Mouse (Mus musculus) heart, embryonic 14.5 days (tissue): Measurements from ENCODE around the gene Gdf15. TPM values are rescaled to one million over a fixed set of nuclear protein-coding genes. Genes with fewer than 3 reads are reported as not detected.

Source experiments
- ATAC-seq: fragments of 200-750 bp; cut with Nextera tagmentation; 2 replicates; pipeline ENCODE4 v1.8.0; 2017; ENCODE audit warnings: low read depth, moderate TSS enrichment; ENCODE audit not compliant: insufficient number of reproducible peaks, insufficient read depth, low FRiP score
- H3K27ac ChIP-seq, 2 experiments: fragments of 200-500 bp in 1 of 2; fragments of 300-500 bp in 1 of 2; sonication (generic) in 1 of 2; replicated peaks in 1 of 2; 2 replicates each; pipeline ENCODE4 v1.5.1; 2012 to 2014; ENCODE audit warnings: low read depth in 2 of 2, low read length in 2 of 2, control low read depth in 1 of 2, mild to moderate bottlenecking in 1 of 2, mixed read lengths in 1 of 2; ENCODE audit not compliant: control insufficient read depth in 1 of 2, insufficient read depth in 1 of 2
- H3K27me3 ChIP-seq: fragments of 300-500 bp; sonication (generic); 2 replicates; pipeline ENCODE4 v1.6.1; 2014; ENCODE audit warnings: mild to moderate bottlenecking, low read length, control low read depth; ENCODE audit not compliant: control insufficient read depth, insufficient read depth
- H3K36me3 ChIP-seq: fragments of 300-500 bp; sonication (generic); 2 replicates; pipeline ENCODE4 v1.6.1; 2014; ENCODE audit warnings: mild to moderate bottlenecking, control low read depth, low read length, mixed read lengths; ENCODE audit not compliant: control insufficient read depth, insufficient read depth
- H3K4me1 ChIP-seq, 2 experiments: fragments of 200-500 bp in 1 of 2; fragments of 300-500 bp in 1 of 2; sonication (generic) in 1 of 2; 2 replicates each; pipeline ENCODE4 v1.6.1; 2012 to 2014; ENCODE audit warnings: low read length in 2 of 2, control low read depth in 1 of 2, mixed read lengths in 1 of 2; ENCODE audit not compliant: control insufficient read depth in 2 of 2, insufficient read depth in 2 of 2
- H3K4me2 ChIP-seq: fragments of 300-500 bp; sonication (generic); 2 replicates; pipeline ENCODE4 v1.6.1; 2014; ENCODE audit warnings: mild to moderate bottlenecking, low read length
- H3K4me3 ChIP-seq, 2 experiments: fragments of 200-500 bp in 1 of 2; fragments of 300-500 bp in 1 of 2; sonication (generic) in 1 of 2; 2 replicates each; pipeline ENCODE4 v1.5.1; 2012 to 2014; ENCODE audit warnings: low read length in 2 of 2, mild to moderate bottlenecking in 2 of 2, control low read depth in 1 of 2, low read depth in 1 of 2, moderate library complexity in 1 of 2; ENCODE audit not compliant: control insufficient read depth in 1 of 2, insufficient read depth in 1 of 2
- H3K9ac ChIP-seq: fragments of 300-500 bp; sonication (generic); 2 replicates; pipeline ENCODE4 v1.6.1; 2014; ENCODE audit warnings: mild to moderate bottlenecking, low read length
- H3K9me3 ChIP-seq: fragments of 300-500 bp; sonication (generic); 2 replicates; pipeline ENCODE4 v1.6.1; 2016; ENCODE audit warnings: low read length, control low read depth; ENCODE audit not compliant: control insufficient read depth
- WGBS: fragments of 180-500 bp; shearing (Covaris S2); extraction: QIAGEN DNeasy Blood & Tissue Kit; methylation state at CpG from one replicate; pipeline ENCODE4 v1.1.7; 2014; 5-methylcytosine and 5-hydroxymethylcytosine counted together
- polyA plus RNA-seq: library from polyadenylated mRNA; unstranded; fragments of >200 nt; fragmentation: Nextera tagmentation; extraction: Ambion mirVana; gene quantifications from 2 replicates; pipeline ENCODE4 v1.2.1, GENCODE M21; 2014

Gdf15 gene
- polyA plus RNA-seq, 1 experiment from 2014 or later: 1.1 TPM

- ATAC-seq: no peak; the same call in 1 of the 2 replicates
- Histone ChIP-seq H3K27me3 (no peaks in the 10 kb centered on the region), H3K9me3 (no peaks in the 10 kb centered on the region), H3K4me3 (peak within 1 kb of the TSS; percentile 64 to 94), H3K27ac (peak within 1 kb of the TSS; percentile 94 to 98), H3K36me3 (no peaks in the 10 kb centered on the region), H3K4me2 (peak within 1 kb of the TSS; percentile 99), H3K9ac (peak within 1 kb of the TSS; percentile 82), H3K4me1 (peaks cover 20 to 26% of the 10 kb centered on the region in 2 experiments; a peak in 3 of 4 replicates)
- WGBS: 4% methylated on average over 26 of the region's 26 CpGs
These were observed 23.4 kb downstream of the Gdf15 start, which contains the start of gene Ssbp4 for GRCm38 (mm10) chr8:70608749-70609367. Ssbp4 (minus strand) TSS chr8:70608872.

DNA sequence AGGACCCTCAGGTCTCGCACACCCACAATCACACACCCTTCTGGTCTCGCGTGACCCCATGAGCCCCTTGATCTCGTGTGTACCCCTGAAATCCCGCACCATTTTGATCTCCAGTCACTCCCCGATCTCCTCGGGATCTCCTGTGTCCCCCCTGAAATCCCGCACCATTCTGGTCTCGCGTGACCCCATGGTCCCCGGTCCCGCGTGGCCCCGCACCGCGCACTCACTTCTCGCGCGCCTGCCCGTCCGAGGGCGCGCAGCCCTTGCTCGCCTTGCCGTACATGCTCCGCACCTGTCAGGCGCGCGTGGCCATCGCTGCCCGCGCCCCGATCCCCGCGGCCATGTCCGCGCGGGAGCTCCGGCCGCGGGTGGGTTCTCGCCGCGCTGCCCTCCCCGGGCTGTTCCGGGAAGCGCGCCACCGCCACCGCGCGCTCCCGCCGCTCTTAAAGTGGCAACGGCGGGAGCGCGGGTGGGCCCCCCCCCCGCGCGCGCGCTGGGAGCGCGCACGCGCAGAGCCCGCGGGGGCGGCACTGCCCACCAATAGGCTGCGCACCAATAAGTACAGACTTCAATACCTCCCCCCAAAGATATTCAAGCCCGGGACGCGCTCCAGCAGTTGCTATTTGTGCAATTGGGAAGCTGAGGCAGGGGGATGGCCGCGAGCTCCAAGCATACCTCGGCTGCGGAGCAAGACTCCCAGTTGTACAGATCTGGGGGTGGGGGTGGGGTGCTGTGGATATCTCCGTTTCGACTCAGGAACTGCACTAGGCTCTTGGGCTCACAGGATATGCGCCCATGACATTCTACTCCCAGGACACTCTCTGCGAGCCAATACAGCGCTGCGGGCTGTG, 24.1 kb downstream of the Gdf15 start:
- H3K4me2 ChIP-seq: peak overlapping the region; percentile 99
- no peaks in the 10 kb centered on the region for H3K36me3 ChIP-seq
- H3K27ac ChIP-seq: peak overlapping the region; percentile 82 to 94
- peak overlapping the region; percentile 82 for H3K9ac ChIP-seq
- H3K4me1 ChIP-seq: peaks cover 20 to 26% of the 10 kb centered on the region in 2 experiments; a peak in 3 of 4 replicates
- no peaks in the 10 kb centered on the region for H3K9me3 ChIP-seq
- no peak for ATAC-seq
- H3K27me3 ChIP-seq: no peaks in the 10 kb centered on the region
- WGBS: 2% methylated on average over 83 of the region's 84 CpGs
- peak overlapping the region; percentile 64 to 94 for H3K4me3 ChIP-seq

- Histone ChIP-seq H3K4me3 (peak overlapping the region; percentile 64 to 94), H3K27ac (peak overlapping the region in 1 of 2 experiments; percentile 94; a peak in 1 of 4 replicates), H3K4me1 (peaks cover 20 to 26% of the 10 kb centered on the region in 2 experiments; a peak in 3 of 4 replicates), H3K36me3 (peaks cover 6% of the 10 kb centered on the region; the same call in 1 of the 2 replicates), H3K9me3 (no peaks in the 10 kb centered on the region), H3K9ac (peak overlapping the region; percentile 82), H3K4me2 (peak overlapping the region; percentile 99), H3K27me3 (no peaks in the 10 kb centered on the region)
- no peak for ATAC-seq
- WGBS: 32% methylated on average over 6 of the region's 6 CpGs
These were observed 24.7 kb downstream of the Gdf15 start for GRCm38 (mm10) chr8:70607603-70607897.

- peak overlapping the region; percentile 64 to 94 for H3K4me3 ChIP-seq
- WGBS: 69% methylated on average over 18 of the region's 18 CpGs
- no peak for ATAC-seq
- peak overlapping the region; percentile 82 for H3K9ac ChIP-seq
- H3K9me3 ChIP-seq: no peaks in the 10 kb centered on the region
- peak overlapping the region; percentile 99 for H3K4me2 ChIP-seq
- peaks cover 9% of the 10 kb centered on the region for H3K36me3 ChIP-seq
- peaks cover 20 to 26% of the 10 kb centered on the region in 2 experiments; a peak in 3 of 4 replicates for H3K4me1 ChIP-seq
- H3K27me3 ChIP-seq: no peaks in the 10 kb centered on the region
- H3K27ac ChIP-seq: no peak overlapping the region; a peak in 1 of 4 replicates
These were observed 25.3 kb downstream of the Gdf15 start for GRCm38 (mm10) chr8:70606780-70607602.

GRCm38 (mm10) chr8:70605871-70606779, 26.1 kb downstream of the Gdf15 start:
- H3K9me3 ChIP-seq: no peaks in the 10 kb centered on the region
- no peak overlapping the region; a peak in 1 of 4 replicates for H3K27ac ChIP-seq
- H3K36me3 ChIP-seq: peaks cover 13% of the 10 kb centered on the region
- H3K4me1 ChIP-seq: peaks cover 19 to 33% of the 10 kb centered on the region in 2 experiments
- WGBS: 86% methylated on average over 9 of the region's 9 CpGs
- H3K9ac ChIP-seq: no peak overlapping the region
- H3K4me2 ChIP-seq: peak overlapping the region; percentile 99; the same call in 1 of the 2 replicates
- ATAC-seq: no peak
- H3K27me3 ChIP-seq: no peaks in the 10 kb centered on the region
- H3K4me3 ChIP-seq: no peak overlapping the region

DNA sequence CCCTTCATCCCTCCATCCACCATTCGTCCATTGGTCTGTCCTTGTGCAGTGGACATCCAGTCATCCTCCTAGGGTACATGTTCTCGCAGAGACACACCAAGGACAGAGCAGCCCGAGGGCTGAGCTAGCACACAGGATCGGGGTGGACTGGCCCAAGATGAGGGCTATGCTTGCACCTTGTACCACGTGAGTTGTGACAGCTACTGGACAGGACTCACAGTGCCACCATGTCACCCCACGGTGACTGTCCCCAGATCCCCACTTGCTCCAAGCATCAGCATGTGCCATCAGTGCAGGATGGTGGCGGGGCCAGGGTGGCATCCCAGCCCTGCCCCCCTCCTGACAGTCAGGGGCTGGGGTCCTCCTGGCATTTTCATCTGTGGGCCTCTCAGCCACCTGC, 27.7 kb downstream of the Gdf15 start:
- no peaks in the 10 kb centered on the region for H3K9me3 ChIP-seq
- no peak overlapping the region for H3K27ac ChIP-seq
- ATAC-seq: no peak
- no peaks in the 10 kb centered on the region for H3K27me3 ChIP-seq
- H3K9ac ChIP-seq: no peak overlapping the region
- WGBS: 85% methylated on average over 7 of the region's 7 CpGs
- peaks cover 21 to 35% of the 10 kb centered on the region in 2 experiments for H3K4me1 ChIP-seq
- H3K4me2 ChIP-seq: no peak overlapping the region
- H3K4me3 ChIP-seq: no peak overlapping the region
- peaks cover 17% of the 10 kb centered on the region for H3K36me3 ChIP-seq
